Comparison of ENCODE assay signal across 11 mouse cellular contexts in the genomic region with DNA sequence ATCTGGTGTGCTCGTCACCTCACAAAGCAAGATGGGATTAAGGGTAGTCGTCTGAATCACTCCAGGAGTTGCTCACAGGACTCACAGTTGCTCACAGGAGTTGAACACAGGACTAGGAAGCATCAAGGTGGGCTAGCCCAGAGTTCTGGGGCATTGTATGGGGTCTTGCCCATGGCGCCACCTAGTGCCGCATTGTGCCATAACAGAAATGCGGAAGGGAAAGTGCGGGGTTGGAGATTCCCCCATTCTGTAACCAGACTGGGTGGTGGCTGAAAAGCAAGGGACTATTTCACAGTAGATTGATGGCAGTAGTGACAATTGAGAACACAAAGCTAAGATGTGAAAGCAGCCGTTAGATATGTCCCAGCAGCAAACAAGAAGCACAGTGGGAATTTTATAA. TPM values are rescaled to one million over a fixed set of nuclear protein-coding genes. Genes with fewer than 3 reads are reported as not detected.
ATAC-seq lines count a peak whose summit lies in the region.
"Had no signal": no experiment of that assay in that cellular context is flagged by ENCODE, and none has a peak within 500 bp of the region (broad histone marks: within the 10 kb centered on the region; RNA-seq: fewer than 3 reads in every experiment).

No protein-coding gene starts in this region.

- ATAC-seq in erythroblast, adult 5-6 weeks (replicated peaks; ENCODE audit: low FRiP score, poor library complexity, severe bottlenecking): peak; percentile 36
- ATAC-seq in granulocyte monocyte progenitor cell, adult 5-6 weeks (replicated peaks; ENCODE audit: poor library complexity, severe bottlenecking): peak; percentile 69
- ATAC-seq in megakaryocyte, adult 5-6 weeks (ENCODE audit: poor library complexity, severe bottlenecking): peak; percentile 68
- peak; percentile 64 for ATAC-seq in monocyte, adult 5-6 weeks (replicated peaks; ENCODE audit: insufficient number of reproducible peaks, low FRiP score, low TSS enrichment, poor library complexity, severe bottlenecking)

RNA-seq across cellular contexts. Expression of a gene that starts 12.5 kb away (rescaled TPM):
- total RNA-seq in erythroblast, adult 5-6 weeks (2015; ENCODE audit: low replicate concordance): 0.58 and 1.5 TPM in 2 replicates
- total RNA-seq in erythroblast, adult 5-6 weeks (2017; ENCODE audit: low replicate concordance): 0.85 and 1.3 TPM in 2 replicates
- 9.1 and 13.7 TPM in 2 replicates for total RNA-seq in granulocyte monocyte progenitor cell, adult 5-6 weeks (2014; fragmentation: Nextera tagmentation)
- 7.5 and 10.0 TPM in 2 replicates for total RNA-seq in granulocyte monocyte progenitor cell, adult 5-6 weeks (2017)
- total RNA-seq in megakaryocyte, adult 5-6 weeks (2015): 2.1 and 2.5 TPM in 2 replicates
- total RNA-seq in megakaryocyte, adult 5-6 weeks (2017): 1.1 and 2.5 TPM in 2 replicates
- 9.6 to 14.8 TPM (median 11.2 TPM) in 3 replicates for total RNA-seq in monocyte, adult 5-6 weeks (2017)

RNA-seq across cellular contexts. Expression of a gene that starts 30.3 kb away (rescaled TPM):
- total RNA-seq in erythroblast, adult 5-6 weeks (2015; ENCODE audit: low replicate concordance): 1.0 TPM in 1 of 2 replicates, not detected in the other
- not detected in 2 replicates for total RNA-seq in erythroblast, adult 5-6 weeks (2017; ENCODE audit: low replicate concordance)
- total RNA-seq in granulocyte monocyte progenitor cell, adult 5-6 weeks (2014; fragmentation: Nextera tagmentation): not detected in 2 replicates
- 0.26 TPM in 1 of 2 replicates, not detected in the other for total RNA-seq in granulocyte monocyte progenitor cell, adult 5-6 weeks (2017)
- not detected in 2 replicates for total RNA-seq in megakaryocyte, adult 5-6 weeks (2015)
- not detected in 2 replicates for total RNA-seq in megakaryocyte, adult 5-6 weeks (2017)
- not detected in 3 replicates for total RNA-seq in monocyte, adult 5-6 weeks (2017)
- total RNA-seq: adrenal gland, adult 2 months; adrenal gland, postnatal 10 days; adrenal gland, postnatal 25 days; adrenal gland, postnatal 4 days; ES-E14; forebrain, postnatal 0 days; MEL had no signal

RNA-seq across cellular contexts. Expression of a gene that starts 39.5 kb away (rescaled TPM):
- 200 and 335 TPM in 2 replicates for total RNA-seq in erythroblast, adult 5-6 weeks (2015; ENCODE audit: low replicate concordance)
- 490 and 566 TPM in 2 replicates for total RNA-seq in erythroblast, adult 5-6 weeks (2017; ENCODE audit: low replicate concordance)
- total RNA-seq in granulocyte monocyte progenitor cell, adult 5-6 weeks (2014; fragmentation: Nextera tagmentation): 5.6 and 10.2 TPM in 2 replicates
- 5.9 and 7.8 TPM in 2 replicates for total RNA-seq in granulocyte monocyte progenitor cell, adult 5-6 weeks (2017)
- 2.5 and 3.4 TPM in 2 replicates for total RNA-seq in megakaryocyte, adult 5-6 weeks (2015)
- total RNA-seq in megakaryocyte, adult 5-6 weeks (2017): 1.2 and 1.6 TPM in 2 replicates
- 5.2 to 8.0 TPM (median 6.4 TPM) in 3 replicates for total RNA-seq in monocyte, adult 5-6 weeks (2017)
- total RNA-seq: ES-E14; forebrain, postnatal 0 days; MEL had no signal

Comparison
In these comparisons a context has a peak if more than half of its experiments do, and no peak if none do; other contexts are left out.
1. Peak in every context shown above with its lines: ATAC-seq.
2. RNA of a gene that starts 39.5 kb away (total RNA-seq): 200 to 566 TPM in erythroblast, adult 5-6 weeks; 5.6 to 10.2 TPM in granulocyte monocyte progenitor cell, adult 5-6 weeks, 5.2 to 8.0 TPM in monocyte, adult 5-6 weeks and 1.2 to 3.4 TPM in megakaryocyte, adult 5-6 weeks; every median in the first group is over 10 times any median in the second.